Mouse (Mus musculus): Measurements from ENCODE around the gene Nfkbie. TPM values are rescaled to one million over a fixed set of nuclear protein-coding genes. Genes with fewer than 3 reads are reported as not detected.

The Nfkbie gene
- polyA plus RNA-seq, 1 experiment from 2014 or later, result 9.7 TPM

GRCm38 (mm10) chr17:45545278-45545961 is 10.1 kb upstream of the Nfkbie start:
- H3K27ac ChIP-seq, result peak overlapping the region; percentile 50; the same call in 1 of the 2 replicates
- peaks cover 88% of the 10 kb centered on the region for H3K27me3 ChIP-seq (ENCODE audit: insufficient read depth, poor library complexity, severe bottlenecking)
- peak overlapping the region; percentile 44 for H3K4me3 ChIP-seq
- WGBS, result 4% methylated on average over 74 of the region's 74 CpGs
- H3K36me3 ChIP-seq, result peaks cover 20% of the 10 kb centered on the region
- peak; percentile 42 for DNase-seq (ENCODE audit: low spot score)
- peaks cover 63% of the 10 kb centered on the region for H3K4me1 ChIP-seq (replicated peaks)
- H3K9me3 ChIP-seq, result no peaks in the 10 kb centered on the region

DNA sequence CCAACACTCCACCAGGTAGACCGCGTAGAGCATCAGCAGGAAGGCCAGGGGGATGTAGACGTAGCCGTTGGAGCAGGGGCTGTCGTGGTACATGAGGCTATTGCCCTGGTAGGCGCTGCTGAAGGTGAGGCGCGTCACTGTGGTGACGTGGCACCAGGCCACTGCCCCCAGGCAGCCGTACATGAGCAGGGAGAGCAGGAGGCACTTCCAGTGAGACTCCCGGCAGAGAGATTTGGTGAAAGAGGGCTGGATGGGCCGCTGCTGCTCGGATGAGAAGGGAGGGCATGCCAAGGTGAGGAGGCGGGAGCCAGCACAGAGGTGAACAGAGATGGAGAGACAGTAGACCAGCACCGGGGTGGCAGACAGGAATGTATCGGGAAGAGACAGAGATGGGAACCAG is 8.6 kb upstream of the Nfkbie start:
- Histone ChIP-seq H3K36me3 (peaks cover 20% of the 10 kb centered on the region), H3K27ac (no peak overlapping the region), H3K9me3 (no peaks in the 10 kb centered on the region), H3K27me3 (ENCODE audit: insufficient read depth, poor library complexity, severe bottlenecking) (peaks cover 83% of the 10 kb centered on the region), H3K4me3 (peak overlapping the region; percentile 7; the same call in 1 of the 2 replicates), H3K4me1 (replicated peaks) (peaks cover 77% of the 10 kb centered on the region)
- WGBS, result 65% methylated on average over 16 of the region's 16 CpGs
- DNase-seq (ENCODE audit: low spot score), result no peak

GRCm38 (mm10) chr17:45547461-45548190 is 7.9 kb upstream of the Nfkbie start:
- no peak for DNase-seq (ENCODE audit: low spot score)
- peak overlapping the region; percentile 97; the same call in 1 of the 2 replicates for H3K4me3 ChIP-seq
- 80% methylated on average over 5 of the region's 5 CpGs for WGBS
- peaks cover 76% of the 10 kb centered on the region for H3K27me3 ChIP-seq (ENCODE audit: insufficient read depth, poor library complexity, severe bottlenecking)
- peaks cover 79% of the 10 kb centered on the region for H3K4me1 ChIP-seq (replicated peaks)
- H3K27ac ChIP-seq, result no peak overlapping the region
- H3K9me3 ChIP-seq, result no peaks in the 10 kb centered on the region
- H3K36me3 ChIP-seq, result peaks cover 20% of the 10 kb centered on the region

DNA sequence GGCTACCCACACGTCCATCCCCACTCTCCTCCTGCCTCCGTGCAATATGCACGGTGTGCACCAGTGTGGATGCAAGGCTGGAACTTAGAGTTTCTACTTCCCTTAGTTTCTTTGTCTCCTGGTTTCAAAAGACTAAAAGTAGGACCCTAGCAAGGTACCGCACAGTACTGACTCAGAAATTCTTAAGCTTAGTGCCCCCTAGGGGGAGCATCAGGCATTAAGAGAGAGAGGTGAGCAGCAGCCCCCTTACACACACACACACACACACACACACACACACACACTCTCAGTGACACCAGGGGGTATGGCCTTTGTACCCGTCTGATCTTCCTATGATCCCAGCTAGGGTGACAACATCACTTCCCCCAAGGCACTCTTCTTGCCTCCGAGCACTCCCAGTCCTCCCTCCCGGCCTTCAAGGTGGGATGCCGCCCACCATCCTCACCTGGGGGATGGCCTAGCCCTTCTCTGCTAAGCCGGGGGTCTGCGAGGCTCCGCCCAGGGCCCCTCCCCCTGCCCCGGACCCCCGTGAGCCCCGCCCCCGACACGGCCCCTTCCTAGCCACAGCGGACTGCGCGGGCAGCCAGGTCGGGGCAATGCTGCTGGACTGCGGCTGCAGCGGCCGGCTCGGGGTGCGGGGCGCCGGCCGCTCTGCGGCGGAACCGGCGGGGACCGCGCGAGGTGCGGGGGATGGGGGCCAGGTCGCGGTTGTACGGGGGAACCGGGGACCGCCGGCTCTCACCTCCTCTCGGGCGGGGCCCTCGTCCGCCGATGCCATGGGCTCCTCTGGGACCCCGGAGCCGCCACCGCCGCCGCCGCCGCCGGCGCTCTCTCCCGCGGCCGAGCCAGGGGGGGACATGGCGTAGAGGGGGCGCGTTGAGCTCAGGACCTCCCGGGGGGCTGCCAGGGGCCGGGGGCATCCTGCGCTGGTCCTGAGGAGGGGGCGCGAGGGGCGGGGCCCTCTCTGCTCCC is 6.7 kb upstream of the Nfkbie start:
- WGBS, result 2% methylated on average over 68 of the region's 68 CpGs
- Histone ChIP-seq H3K4me1 (replicated peaks) (peaks cover 73% of the 10 kb centered on the region), H3K36me3 (peaks cover 20% of the 10 kb centered on the region), H3K9me3 (no peaks in the 10 kb centered on the region), H3K4me3 (peak overlapping the region; percentile 97), H3K27ac (peak overlapping the region; percentile 99), H3K27me3 (ENCODE audit: insufficient read depth, poor library complexity, severe bottlenecking) (peaks cover 74% of the 10 kb centered on the region)
- DNase-seq (ENCODE audit: low spot score), result peak; percentile 75

GRCm38 (mm10) chr17:45549617-45550181 is 5.8 kb upstream of the Nfkbie start, which contains the start of gene Tmem151b:
Gene Tmem151b (minus strand): TSS chr17:45549677.
- WGBS, result under 1% methylated on average over 18 of the region's 29 CpGs
- Histone ChIP-seq H3K9me3 (no peaks in the 10 kb centered on the region), H3K4me1 (replicated peaks) (peaks cover 64% of the 10 kb centered on the region), H3K27ac (peak within 1 kb of the TSS; percentile 99), H3K4me3 (peak within 1 kb of the TSS; percentile 97), H3K27me3 (ENCODE audit: insufficient read depth, poor library complexity, severe bottlenecking) (peaks cover 67% of the 10 kb centered on the region), H3K36me3 (peaks cover 17% of the 10 kb centered on the region)
- DNase-seq (ENCODE audit: low spot score), result peak; percentile 78

DNA sequence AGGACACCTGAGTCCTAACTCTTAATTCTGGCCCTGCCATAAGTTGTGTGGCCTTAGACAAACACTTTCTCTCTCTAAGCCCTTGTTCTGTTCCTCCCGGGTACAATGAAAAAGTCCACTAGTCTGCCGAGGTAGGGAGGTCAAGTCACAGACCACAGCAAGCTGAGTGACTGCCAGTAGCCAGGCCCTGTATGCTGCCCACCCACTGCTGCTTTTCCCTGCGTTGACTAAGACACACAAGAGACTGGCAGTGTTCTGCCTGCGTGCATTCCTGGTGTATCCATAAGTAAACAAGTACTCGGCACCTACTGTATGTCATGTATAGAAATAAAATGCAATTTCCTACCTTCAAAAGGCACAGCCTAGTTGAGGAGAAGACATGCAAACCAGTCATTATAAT is 5.2 kb upstream of the Nfkbie start:
- DNase-seq (ENCODE audit: low spot score), result no peak
- H3K9me3 ChIP-seq, result no peaks in the 10 kb centered on the region
- WGBS, result 29% methylated on average over 5 of the region's 5 CpGs
- peaks cover 61% of the 10 kb centered on the region for H3K27me3 ChIP-seq (ENCODE audit: insufficient read depth, poor library complexity, severe bottlenecking)
- peak overlapping the region; percentile 97 for H3K4me3 ChIP-seq
- H3K27ac ChIP-seq, result peak overlapping the region; percentile 99
- H3K4me1 ChIP-seq (replicated peaks), result peaks cover 63% of the 10 kb centered on the region
- H3K36me3 ChIP-seq, result peaks cover 12% of the 10 kb centered on the region

GRCm38 (mm10) chr17:45551249-45551796 is 4.2 kb upstream of the Nfkbie start:
- no peak for DNase-seq (ENCODE audit: low spot score)
- Histone ChIP-seq H3K36me3 (peaks cover 7% of the 10 kb centered on the region), H3K27ac (0 out of 2 replicates have a peak overlapping the region, but pooled peaks have one; percentile 50), H3K27me3 (ENCODE audit: insufficient read depth, poor library complexity, severe bottlenecking) (peaks cover 55% of the 10 kb centered on the region), H3K4me3 (no peak overlapping the region), H3K9me3 (no peaks in the 10 kb centered on the region), H3K4me1 (replicated peaks) (peaks cover 64% of the 10 kb centered on the region)
- 56% methylated on average over 7 of the region's 7 CpGs for WGBS

GRCm38 (mm10) chr17:45551816-45552451 is 3.6 kb upstream of the Nfkbie start:
- H3K4me3 ChIP-seq, result peak overlapping the region; percentile 7; the same call in 1 of the 2 replicates
- peaks cover 1% of the 10 kb centered on the region; the same call in 1 of the 2 replicates for H3K36me3 ChIP-seq
- peaks cover 68% of the 10 kb centered on the region for H3K4me1 ChIP-seq (replicated peaks)
- peak; percentile 80 for DNase-seq (ENCODE audit: low spot score)
- peaks cover 55% of the 10 kb centered on the region for H3K27me3 ChIP-seq (ENCODE audit: insufficient read depth, poor library complexity, severe bottlenecking)
- H3K9me3 ChIP-seq, result no peaks in the 10 kb centered on the region
- WGBS, result 6% methylated on average over 8 of the region's 8 CpGs
- no peak overlapping the region for H3K27ac ChIP-seq

DNA sequence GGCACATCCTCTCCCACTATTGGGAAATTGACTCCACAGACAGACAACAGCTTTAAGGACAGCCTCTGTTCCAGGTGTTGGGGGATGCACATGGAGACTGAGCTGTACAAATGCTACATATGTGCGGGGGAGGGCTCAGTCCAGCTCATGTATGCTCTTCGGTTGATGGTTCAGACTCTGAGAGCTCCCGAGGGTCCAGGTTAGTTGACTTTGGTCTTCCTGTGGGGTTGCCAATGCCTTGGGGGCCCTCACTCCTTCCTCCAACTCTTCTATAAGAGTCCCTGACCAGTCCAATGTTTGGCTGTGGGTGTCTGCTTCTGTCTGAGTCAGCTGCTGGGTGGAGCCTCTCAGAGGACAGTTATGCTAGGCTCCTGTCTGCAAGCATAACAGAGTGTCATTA is 2.4 kb upstream of the Nfkbie start:
- Histone ChIP-seq H3K27ac (no peak overlapping the region), H3K4me1 (replicated peaks) (peaks cover 70% of the 10 kb centered on the region), H3K4me3 (no peak overlapping the region), H3K27me3 (ENCODE audit: insufficient read depth, poor library complexity, severe bottlenecking) (peaks cover 55% of the 10 kb centered on the region), H3K36me3 (no peaks in the 10 kb centered on the region), H3K9me3 (no peaks in the 10 kb centered on the region)
- 89% methylated on average over 3 of the region's 3 CpGs for WGBS
- DNase-seq (ENCODE audit: low spot score), result no peak

- H3K36me3 ChIP-seq, result 0 out of 2 replicates have a peak, but pooled peaks cover 3% of the 10 kb centered on the region
- peaks cover 70% of the 10 kb centered on the region for H3K4me1 ChIP-seq (replicated peaks)
- H3K9me3 ChIP-seq, result no peaks in the 10 kb centered on the region
- WGBS, result 39% methylated on average over 1 of the region's 1 CpGs
- no peak overlapping the region for H3K4me3 ChIP-seq
- DNase-seq (ENCODE audit: low spot score), result no peak
- H3K27ac ChIP-seq, result no peak overlapping the region
- peaks cover 55% of the 10 kb centered on the region for H3K27me3 ChIP-seq (ENCODE audit: insufficient read depth, poor library complexity, severe bottlenecking)
These were observed 1.1 kb upstream of the Nfkbie start for GRCm38 (mm10) chr17:45554420-45554819.

DNA sequence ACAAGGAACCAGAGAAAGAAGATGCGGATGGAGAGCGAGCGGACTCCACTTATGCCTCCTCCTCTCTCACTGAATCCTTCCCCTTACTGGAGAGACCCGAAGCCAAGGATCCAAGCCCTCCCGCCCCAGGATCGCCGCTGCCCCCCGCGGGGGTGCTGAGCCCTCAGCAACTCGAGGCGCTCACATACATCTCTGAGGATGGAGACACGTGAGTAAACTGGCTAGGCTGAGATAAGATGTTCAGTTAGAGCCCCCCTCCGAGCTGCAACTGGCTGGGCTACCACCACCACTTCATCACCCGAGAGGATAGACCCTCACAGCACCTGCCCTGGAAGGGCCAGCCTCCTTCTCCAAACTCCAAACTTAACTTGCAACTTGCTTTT is 595 bp downstream of the Nfkbie start:
- WGBS, result 3% methylated on average over 14 of the region's 14 CpGs
- Histone ChIP-seq H3K27me3 (ENCODE audit: insufficient read depth, poor library complexity, severe bottlenecking) (peaks cover 47% of the 10 kb centered on the region), H3K4me3 (peak overlapping the region; percentile 60), H3K36me3 (peaks cover 9% of the 10 kb centered on the region; the same call in 1 of the 2 replicates), H3K4me1 (replicated peaks) (peaks cover 55% of the 10 kb centered on the region), H3K9me3 (no peaks in the 10 kb centered on the region), H3K27ac (peak overlapping the region; percentile 78)
- no peak for DNase-seq (ENCODE audit: low spot score)

Measured in hindbrain, embryonic 10.5 days (tissue).